Mouse (Mus musculus) ovary, postnatal 36 days (tissue): ENCODE data around the gene Btbd35f30.
"Not testable (repeated sequence)": the region's sequence is repeated elsewhere in the genome, so short reads cannot be mapped to it uniquely, and the experiment has no call there.

Experiments used
- DNase-seq: peaks from one replicate; pipeline ENCODE4 v3.0.0; 2022; ENCODE audit warnings: low spot score, mixed read lengths

The Btbd35f30 gene

GRCm38 (mm10) chrX:32894325-32894724 is at the start of gene Btbd35f30:
TSS of gene Btbd35f30 (plus strand) at chrX:32894625.
- not testable (repeated sequence) for DNase-seq

- DNase-seq = not testable (repeated sequence)
Observed at GRCm38 (mm10) chrX:32941468-32941867, 47.0 kb downstream of the Btbd35f30 start, which contains the start of gene Gm21789. TSS of gene Gm21789 (plus strand) at chrX:32941768.
